Mouse (Mus musculus): ENCODE results near the gene Ell. TPM values are rescaled to one million over a fixed set of nuclear protein-coding genes. Genes with fewer than 3 reads are reported as not detected.
"Not testable (repeated sequence)": the region's sequence is repeated elsewhere in the genome, so short reads cannot be mapped to it uniquely, and the experiment has no call there.

The Ell gene
- total RNA-seq, 2 experiments from 2014 or later = 9.0 to 10.3 TPM

DNA sequence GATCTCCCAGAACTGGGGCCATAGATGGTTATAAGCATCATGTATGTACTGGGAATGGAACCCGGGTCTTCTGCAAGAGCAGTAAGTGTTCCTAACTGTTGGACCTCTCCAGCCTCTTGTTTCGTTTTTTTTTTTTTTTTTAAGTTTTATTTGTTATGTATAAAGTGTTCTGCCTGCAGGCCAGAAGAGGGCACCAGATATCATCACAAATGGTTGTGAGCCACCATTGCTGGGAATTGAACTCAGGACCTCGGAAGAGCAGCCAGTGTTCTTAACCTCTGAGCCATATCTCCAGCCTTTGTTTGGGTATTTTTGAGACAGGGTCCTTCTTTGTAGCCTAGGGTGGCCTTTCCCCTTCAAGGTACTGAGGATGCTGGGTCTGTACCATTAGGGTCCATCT, 19.7 kb downstream of the Ell start:
- intact Hi-C loops (cut with DNase I; ENCODE audit: low total_unique reads) = no loop called here

DNA sequence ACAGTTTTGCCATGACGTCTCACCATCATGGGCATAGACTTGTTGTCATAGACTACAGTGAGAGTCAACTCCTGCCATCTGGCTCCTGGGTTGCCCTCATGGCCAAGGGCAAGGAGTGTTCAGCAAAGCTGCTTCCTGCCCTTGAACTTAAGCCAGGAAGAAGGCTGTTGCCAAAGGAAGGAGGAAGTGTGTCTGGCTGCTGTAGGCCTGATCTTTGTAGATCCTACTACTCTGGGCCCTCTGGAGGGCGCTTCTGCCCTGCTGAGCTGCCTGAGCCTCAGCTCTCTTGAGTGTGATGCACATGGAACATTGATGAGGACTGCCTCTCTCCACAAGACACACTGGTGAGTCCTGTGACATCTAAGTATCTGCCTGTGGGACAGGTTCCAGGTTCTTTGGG, 20.8 kb downstream of the Ell start:
- intact Hi-C loops (cut with DNase I; ENCODE audit: low total_unique reads) = no loop called here
- DNase-seq = peak; percentile 69

More for the DNA sequence above, 19.7 kb downstream of the Ell start:
- DNase-seq = no peak

DNA sequence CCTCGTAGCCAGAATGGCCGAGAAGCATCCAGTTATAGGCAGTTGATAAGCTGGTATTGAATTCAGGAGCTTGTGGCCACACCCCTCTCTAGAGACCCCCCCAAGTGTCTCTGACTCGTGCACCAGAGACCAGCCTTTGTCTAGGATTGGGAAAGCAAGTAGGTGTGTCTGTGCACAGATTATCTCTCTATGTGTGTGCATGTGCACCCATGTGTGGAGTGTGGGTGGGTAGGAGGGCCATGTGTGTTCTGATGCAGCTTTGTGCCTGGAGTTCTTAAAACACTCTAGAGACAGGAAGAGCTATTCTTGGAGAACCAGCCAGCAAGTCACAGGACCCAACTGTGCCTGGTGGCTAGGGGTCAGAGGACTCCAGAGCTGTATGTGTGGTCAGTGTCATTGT, 21.3 kb downstream of the Ell start:
- intact Hi-C loops (cut with DNase I; ENCODE audit: low total_unique reads) = no loop called here

DNA sequence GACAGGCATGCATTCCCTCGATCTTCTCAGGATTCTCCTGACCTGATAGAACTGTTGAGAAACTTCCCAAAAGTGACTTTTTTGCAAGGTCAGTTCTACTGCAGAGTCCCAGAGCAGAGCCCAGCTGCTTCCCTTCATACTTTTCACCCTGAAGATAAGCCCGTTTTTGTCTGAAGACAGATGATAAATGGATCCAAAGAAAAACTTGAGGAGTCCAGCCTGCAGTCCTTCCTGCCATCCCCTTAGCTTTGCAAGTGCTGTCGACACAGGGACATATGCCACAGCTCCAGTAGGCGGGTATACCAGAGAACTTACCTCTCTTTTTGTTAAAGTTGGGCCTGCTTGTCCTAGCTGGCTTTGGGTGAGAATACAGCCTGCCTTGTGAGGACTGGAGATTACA, 22.1 kb downstream of the Ell start:
- DNase-seq = no peak
- intact Hi-C loops (cut with DNase I; ENCODE audit: low total_unique reads) = no loop called here

More for the DNA sequence above, 21.3 kb downstream of the Ell start:
- DNase-seq = no peak

DNA sequence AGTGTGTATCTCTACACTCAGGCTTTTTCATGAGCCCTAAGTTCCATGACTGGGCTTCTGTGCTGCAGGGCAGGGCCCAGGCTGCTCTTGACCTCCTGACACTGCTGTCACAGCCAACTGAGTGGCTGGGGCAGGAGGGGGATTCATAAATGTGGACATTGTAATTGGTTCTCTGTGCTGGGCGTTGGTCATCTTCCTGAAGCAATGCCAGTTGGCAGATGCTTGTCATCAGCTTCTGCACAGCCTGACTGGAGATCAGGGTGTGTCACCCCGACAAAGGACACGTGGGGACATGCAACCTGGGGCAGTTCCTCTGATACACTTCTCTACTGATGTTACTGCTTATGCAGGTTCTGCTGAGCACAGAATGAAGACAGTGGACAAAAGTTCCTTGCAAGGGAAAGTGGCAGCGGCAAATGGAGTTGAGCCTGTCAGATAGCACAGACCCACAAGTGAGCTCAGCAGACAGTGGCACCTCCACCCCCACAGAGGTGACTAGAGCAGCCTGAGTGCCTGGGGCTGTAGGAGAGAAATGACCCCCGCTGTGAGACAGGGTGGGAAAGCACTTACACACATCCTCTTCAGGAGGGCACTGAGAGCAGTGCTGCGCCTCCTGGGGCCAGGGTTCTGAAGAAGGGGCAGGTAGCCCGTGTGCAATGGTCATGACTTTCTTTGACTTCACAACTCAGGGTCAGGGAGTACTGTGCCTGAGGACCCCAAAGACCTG, 22.7 kb downstream of the Ell start:
- peak; percentile 74 for DNase-seq

DNA sequence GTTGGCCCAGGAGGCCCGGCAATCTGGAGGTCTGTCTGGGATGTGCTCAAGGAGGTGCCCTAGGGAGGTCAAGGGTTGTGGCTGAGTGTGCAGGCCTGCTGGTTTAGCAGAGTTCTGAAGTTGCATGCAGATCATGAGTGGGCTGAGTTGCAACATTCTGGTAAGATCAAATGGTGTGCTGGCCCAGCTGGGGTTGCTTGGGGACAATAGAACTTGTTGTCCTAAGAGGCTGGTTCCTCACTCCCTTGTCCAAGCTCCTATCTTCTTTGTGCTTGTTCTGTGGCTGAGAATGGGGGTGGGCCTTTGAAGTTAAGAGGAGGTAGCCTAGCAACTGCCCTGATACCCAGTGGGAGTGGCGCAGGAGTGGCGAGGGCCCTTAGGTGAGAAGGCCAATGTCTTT, 23.5 kb downstream of the Ell start:
- no peak for DNase-seq
- intact Hi-C loops (cut with DNase I; ENCODE audit: low total_unique reads) = no loop called here

More for the DNA sequence above, 22.7 kb downstream of the Ell start:
- intact Hi-C loops (cut with DNase I; ENCODE audit: low total_unique reads) = no loop called here

DNA sequence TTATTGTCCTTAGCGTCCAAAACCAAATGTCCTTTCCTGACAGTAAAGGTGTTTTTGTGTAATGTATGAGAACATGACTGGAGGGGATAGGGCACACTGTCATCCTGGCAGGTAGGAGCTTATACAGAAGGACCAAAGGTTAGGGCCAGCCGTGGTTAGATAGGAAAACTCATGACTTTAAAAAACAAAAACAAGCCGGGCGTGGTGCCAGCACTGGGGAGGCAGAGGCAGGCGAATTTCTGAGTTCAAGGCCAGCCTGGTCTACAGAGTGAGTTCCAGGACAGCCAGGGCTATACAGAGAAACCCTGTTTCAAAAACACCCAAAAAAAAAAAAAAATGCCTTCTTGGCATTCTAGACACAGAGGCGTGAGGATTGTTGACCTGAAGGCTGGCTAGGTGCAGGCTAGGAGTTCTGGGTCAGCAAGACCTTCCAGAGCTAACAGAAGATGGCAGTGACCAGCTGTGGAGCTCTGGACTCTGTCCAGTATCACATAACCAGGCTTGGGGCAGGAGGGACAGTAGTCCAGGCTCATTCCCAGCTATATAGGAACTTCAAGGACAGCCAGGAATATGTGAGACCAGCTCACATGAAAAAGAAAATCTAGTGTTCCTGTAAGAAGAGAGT, 24.6 kb downstream of the Ell start:
- no peak for DNase-seq
- intact Hi-C loops (cut with DNase I; ENCODE audit: low total_unique reads) = no loop called here

DNA sequence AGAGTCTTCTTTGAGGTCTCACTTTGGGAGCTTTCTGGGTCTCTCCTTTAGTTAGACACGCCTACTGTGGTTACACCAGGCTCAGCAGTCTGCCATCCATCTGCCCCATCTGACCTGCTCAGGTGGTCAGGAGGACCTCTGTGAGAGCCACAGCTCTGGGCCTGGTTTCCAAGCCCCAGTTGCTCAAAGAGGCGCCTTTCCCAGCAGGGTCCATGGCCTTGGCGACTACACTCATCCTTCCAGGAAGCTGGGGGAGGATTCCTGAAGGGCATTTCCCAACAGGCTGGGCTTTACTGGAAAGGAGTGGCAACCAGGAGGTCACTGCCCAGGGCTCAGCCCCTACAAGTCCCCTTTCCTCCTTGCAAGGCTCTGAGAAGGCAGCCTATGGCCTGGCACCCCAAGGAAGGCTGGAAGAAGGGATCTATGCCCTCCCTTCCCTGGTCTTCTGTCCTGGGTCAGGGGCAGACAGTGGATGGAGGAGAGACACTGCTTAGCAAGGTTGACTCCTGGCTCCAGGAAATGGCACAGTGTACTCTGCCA, 25.5 kb downstream of the Ell start:
- intact Hi-C loops (cut with DNase I; ENCODE audit: low total_unique reads) = no loop called here
- DNase-seq = no peak

DNA sequence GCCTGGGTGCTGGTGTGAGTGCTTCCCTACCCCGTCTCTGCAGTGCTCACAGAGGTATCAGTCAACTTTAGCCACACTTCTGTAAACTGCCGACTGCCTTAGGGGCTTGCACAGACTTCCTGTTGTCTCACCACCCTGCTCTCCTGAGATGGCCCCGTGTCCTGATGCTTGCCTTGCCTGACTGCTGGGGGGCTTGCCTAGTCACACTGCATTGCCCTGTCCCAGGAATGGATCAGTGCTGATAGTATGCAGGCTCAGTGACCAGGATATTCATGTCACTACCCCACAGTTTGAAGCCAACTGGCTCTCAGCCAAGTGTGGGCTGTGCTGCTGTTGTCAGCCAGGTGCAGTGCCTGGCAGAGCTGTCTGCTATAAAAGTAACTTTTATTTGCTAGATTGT, 26.3 kb downstream of the Ell start:
- intact Hi-C loops (cut with DNase I; ENCODE audit: low total_unique reads) = no loop called here
- no peak for DNase-seq

DNA sequence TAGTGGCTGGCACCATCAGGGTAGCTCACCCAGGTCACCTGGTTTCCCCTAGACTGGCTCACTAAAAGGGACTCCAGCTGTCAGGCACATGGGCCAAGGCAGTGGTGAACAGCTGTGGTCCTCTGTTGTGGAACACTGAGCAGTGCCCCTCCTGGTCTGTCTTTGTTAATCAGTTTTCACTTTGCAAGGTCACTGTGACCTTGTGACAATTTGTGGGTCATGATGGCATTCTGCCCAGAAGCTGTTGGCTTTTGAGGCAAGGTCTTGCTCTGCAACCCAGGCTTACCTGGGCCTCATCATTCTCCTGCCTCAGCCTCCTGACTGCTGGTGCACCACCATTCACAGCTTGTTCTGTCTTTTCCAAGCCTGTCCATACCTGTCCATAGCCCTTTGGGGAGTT, 31.1 kb downstream of the Ell start:
- intact Hi-C loops (cut with DNase I; ENCODE audit: low total_unique reads) = no loop called here

DNA sequence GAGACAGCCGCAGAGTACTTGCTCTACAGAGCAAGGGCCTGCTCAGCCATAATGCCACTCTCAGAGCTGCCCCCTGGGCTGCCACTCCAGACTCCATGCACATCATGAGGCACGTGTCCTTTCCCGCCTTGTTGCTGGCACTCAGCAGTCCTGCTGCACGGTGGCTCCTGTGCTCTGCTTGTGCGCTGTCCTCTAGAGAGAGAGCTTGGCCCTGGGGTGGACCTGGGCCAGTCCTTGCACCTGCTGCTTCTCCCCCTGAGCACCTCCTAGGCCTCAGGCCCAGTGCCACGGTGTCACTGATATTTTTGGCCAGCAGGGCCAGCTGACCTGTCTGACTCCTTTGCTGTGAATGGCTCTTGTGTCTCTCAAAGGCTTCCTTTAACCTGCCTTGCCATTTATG, 31.7 kb downstream of the Ell start:
- peak; percentile 80 for DNase-seq
- intact Hi-C loops (cut with DNase I; ENCODE audit: low total_unique reads) = no loop called here

More for the DNA sequence above, 31.1 kb downstream of the Ell start:
- DNase-seq = no peak

DNA sequence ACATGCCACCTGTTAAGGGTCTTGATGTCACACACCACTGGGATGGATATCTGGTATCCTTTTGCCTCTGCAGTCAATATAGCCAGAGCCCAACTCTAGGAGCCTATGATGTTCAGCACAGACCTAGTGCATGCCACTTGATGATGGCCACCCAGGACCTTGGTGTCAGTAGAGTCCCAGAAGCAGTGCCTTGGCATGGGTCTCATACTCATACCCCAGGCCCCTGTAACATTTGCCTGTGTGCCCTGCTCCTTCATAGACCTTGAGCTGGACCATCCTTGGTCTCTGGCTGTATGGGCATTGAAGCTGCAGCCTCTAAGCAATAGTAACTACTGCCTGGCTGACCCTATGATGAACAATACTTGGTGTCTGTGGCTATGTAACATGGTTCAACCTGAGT, 35.0 kb downstream of the Ell start:
- intact Hi-C loops (cut with DNase I; ENCODE audit: low total_unique reads) = no loop called here
- no peak for DNase-seq

DNA sequence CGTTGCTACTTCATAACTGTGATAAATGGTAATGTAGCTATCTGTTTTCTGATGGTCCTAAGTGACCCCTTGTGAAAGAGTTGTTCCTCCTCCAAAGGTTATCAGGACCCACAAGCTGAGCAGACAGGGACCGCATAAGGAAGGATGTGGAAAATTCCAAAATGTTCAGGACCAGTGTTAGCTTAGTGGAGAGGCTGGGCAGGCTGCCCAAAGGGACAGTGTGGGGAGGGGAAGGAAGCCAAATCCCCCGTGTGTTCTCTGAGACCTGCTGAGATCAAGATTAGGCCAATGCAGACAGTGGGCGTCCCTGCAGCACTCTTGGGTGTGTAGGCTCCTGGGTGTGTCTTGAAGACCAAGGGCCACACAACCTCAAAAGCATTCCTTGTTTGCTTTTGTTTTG, 35.7 kb downstream of the Ell start:
- intact Hi-C loops (cut with DNase I; ENCODE audit: low total_unique reads) = no loop called here
- DNase-seq = peak; percentile 57

DNA sequence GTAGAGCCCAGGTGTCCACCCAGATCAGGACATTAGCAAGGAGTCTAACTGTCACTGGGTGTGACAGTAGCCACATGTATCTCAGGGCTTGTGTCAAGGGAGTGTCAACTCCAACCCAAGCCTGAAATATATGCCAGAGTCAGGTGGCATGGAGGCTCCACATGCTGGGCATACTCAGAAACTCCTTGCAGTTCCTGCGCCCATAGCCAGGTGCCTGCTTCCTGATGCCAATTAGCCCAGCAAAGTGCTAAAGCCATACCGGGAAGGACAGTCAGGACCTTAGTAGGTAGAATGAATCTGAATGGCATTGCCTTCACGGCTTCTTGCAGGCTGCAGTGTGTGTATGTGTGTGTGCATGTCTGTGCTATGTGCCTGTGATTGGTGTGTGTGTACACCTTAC, 38.0 kb downstream of the Ell start:
- intact Hi-C loops (cut with DNase I; ENCODE audit: low total_unique reads) = no loop called here
- DNase-seq = no peak

DNA sequence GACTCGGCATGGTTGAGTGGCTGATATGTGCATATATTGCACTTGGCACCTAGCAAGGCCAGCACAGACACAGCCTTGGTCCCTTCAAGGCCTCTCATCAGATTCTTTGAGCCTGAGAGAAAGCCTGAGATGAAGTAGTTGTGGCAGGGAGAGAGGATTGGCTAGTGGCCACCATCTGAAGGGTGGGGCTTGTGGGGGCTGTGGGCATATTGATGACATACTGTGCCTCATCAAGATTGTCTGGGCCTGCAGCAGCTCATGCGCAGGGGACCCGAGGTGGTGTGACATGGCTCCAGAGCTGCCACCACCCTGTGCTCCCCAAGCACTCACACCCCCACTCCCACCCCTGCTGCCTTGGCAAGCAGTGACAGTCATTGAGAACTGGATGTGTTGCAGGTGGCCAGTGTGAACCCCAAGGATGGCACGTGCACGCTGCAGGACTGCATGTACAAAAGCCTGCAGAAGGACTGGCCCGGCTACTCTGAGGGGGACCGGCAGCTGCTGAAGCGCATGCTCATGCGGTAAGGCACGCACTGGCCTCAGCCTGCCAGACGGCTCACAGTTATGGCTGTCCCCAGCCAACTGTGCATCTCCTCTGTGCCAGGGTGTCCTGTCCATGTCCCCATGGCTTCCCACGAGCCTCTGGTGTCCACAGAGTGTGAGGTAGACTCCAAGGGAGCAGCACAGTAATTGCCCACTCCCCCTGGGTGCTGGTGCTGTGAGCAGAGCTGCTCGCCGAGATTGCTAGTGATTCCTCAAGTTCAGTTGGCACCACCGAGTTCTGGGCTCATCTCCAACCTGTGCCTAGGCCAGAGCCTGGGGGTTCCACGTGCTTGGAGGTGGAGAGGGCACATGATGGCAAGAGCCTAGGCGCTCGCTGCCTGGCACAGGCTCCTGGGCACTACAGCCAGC, 44.5 kb downstream of the Ell start:
- DNase-seq = peak; percentile 50
- intact Hi-C loops (cut with DNase I; ENCODE audit: low total_unique reads) = no loop called here

DNA sequence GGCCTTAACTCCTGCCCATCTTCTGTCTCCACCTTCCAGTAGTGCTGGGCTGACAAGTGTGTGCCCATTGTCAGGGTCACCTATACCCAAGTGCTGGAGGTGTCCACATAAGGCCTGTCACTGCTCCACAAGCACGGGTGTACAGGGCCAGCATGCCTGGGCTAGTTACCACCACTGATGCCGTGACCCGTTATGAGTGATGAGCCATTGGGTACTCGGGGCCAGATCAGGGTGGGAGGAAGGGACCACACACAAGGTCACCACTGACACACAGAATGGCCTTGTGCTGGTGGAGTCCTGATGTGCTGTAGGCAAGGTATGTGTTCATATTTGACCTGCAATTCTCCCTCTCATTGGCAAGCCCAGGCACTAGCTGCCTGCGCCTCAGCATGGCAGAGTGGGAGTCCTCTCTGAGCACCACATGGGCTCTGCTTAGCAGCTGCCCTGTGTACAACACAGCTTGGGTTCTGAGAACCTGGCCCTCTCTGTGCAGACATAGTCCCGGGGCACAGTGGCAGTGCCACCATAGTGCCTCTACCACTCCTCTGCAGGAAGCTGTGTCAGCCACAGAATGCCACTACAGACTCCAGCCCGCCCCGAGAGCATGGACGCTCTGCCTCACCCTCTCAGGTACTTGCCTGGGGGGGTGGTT, 45.5 kb downstream of the Ell start:
- DNase-seq = no peak
- intact Hi-C loops (cut with DNase I; ENCODE audit: low total_unique reads) = no loop called here

DNA sequence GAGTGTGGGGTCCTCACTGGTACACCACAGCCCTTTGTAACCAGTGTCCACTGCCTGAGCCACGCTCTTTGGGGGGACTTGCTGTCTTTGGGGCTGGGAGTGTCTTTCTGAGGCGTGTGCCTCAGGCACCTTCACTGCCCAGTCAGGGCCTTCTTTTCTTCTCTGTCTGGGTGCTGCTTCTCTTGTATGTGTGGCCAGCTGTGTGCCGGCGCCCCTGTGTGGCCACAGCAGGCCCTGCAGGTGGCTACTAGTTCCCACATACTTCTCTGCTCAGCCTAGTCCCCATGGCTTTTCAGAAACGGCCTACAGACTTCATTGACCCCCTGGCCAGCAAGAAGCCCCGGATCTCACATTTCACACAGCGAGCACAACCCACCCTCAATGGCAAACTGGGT, 46.0 kb downstream of the Ell start:
- intact Hi-C loops (cut with DNase I; ENCODE audit: low total_unique reads) = no loop called here
- peak; percentile 70 for DNase-seq

DNA sequence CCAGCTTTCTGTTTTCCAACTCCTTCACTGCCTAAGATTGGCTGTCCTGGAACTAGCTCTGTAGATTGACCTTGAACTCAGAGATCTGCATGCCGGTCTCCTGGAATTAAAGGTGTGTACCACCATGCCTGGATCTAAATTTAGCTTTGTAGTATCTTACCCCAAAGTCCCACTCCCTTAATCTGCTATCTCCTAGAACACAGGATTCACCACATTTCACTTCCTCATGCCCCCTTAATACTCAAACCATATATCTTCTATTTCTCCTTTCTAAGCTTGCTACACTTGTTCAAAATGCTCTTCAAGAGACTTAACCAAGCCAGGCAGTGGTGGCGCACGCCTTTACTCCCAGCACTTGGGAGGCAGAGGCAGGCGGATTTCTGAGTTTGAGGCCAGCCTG, 48.7 kb downstream of the Ell start:
- DNase-seq; intact Hi-C loops (cut with DNase I; ENCODE audit: low total_unique reads): not testable (repeated sequence)

DNA sequence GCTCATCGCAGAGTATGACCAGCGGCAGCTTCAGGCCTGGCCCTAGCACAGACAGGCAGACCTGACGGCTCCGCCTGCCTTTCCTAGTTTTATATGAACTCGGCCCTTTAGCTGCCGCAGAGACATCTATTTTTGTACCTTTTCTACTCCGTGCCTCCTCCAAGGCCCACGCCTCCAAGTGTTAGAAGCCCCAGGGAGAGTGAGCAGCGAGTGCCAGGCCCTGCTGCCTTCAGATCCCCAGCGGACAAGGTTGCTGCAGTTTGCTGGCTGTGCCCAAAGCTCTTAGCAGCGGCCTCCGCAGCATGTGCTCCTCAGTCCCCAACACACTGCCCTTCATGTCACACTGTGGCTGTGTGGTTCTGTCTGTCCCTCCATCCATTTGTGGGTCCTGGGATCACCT, 52.3 kb downstream of the Ell start:
- intact Hi-C loops (cut with DNase I; ENCODE audit: low total_unique reads) = no loop called here
- no peak for DNase-seq

DNA sequence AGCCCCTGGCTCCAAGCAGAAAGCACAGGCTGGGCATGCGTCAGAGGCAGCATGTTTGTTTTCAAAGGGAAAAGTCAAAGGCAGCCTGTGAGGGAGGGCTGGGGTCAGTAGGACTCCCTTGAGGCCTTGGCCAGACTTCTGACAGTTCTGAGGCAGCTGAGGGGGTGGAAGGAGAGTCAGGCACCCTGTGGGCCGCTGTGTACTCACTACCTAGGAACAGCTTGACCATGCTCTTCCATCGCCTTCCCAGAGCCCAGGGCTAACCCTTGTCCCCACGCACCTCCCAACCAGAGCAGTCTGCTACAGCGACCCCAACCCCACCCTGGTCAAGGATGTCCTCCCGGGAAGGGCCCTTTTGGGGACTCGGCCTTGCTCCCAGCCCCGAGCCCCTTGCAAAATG, 53.9 kb downstream of the Ell start:
- intact Hi-C loops (cut with DNase I; ENCODE audit: low total_unique reads) = no loop called here
- no peak for DNase-seq

Measured in gastrocnemius, postnatal 14 days (tissue).